Mouse (Mus musculus) brain, embryonic 14.5 days (tissue): ENCODE measurements at regions not wholly inside any gene's neighbourhood (a gene's known extent, or its start where the extent isn't known, plus 50 kb on each side); places are given as distances from the start of the nearest gene placed in this dataset.

ENCODE experiments used
- CTCF ChIP-seq: fragments of 200-500 bp; IDR thresholded peaks from 2 replicates; pipeline ENCODE4 v1.5.1; 2012; ENCODE audit warnings: inconsistent platforms, mild to moderate bottlenecking, moderate library complexity, borderline replicate concordance; ENCODE audit not compliant: insufficient read depth, insufficient read length; ENCODE audit errors: extremely low read depth
- POLR2A ChIP-seq: fragments of 200-500 bp; IDR thresholded peaks from 2 replicates; pipeline ENCODE4 v1.6.1; 2012; ENCODE audit warnings: mild to moderate bottlenecking, inconsistent platforms, borderline replicate concordance; ENCODE audit not compliant: poor library complexity, insufficient read depth, insufficient read length, severe bottlenecking; ENCODE audit errors: extremely low read depth

DNA sequence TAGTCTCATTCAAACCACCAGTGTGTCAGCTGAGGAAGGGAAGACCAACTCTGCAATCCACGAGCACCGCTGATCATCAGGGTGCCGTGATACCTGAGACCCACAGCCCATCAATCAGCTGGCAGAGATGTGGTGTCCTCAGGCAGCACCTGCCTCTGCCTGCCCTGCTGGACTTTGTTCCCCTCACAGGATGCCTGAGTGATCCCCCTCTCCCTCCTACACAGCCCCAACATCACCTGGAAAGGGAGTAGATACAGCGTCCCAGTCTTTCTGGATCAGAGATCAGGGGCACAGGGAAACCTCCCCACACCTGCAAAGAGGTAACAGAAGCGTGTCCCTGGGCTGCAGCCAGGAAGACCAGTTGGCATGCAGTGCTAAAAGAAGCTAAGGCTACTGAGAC, 198.4 kb downstream of the Ajap1 start:
- no peak for TF ChIP-seq POLR2A
- no peak for TF ChIP-seq CTCF
